Comparison of ENCODE assay signal across 14 mouse cellular contexts in the genomic region with DNA sequence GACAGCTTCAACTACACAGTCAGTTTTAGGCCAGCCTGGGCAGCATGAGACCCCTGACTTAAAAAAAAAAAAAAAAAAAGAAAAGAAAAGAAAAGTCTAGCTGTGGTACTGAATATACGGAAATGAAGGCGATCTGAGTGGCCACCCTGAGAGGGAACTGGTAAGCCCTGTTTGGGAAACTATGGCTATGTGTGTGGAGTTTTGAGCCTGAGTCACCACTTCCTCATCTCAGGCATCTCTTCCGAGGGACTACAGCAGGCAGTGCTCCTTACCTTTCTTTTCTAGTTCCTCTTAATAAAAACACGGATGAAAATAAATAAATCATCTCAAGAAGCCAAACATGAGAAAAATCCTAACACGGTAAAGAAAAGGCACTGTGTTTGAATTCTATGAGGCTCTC.
"Had no signal": no experiment of that assay in that cellular context is flagged by ENCODE, and none has a peak within 500 bp of the region (broad histone marks: within the 10 kb centered on the region; RNA-seq: fewer than 3 reads in every experiment).

No protein-coding gene starts in this region.

- ATAC-seq: liver, postnatal 0 days; lung, postnatal 0 days; midbrain, embryonic 13.5 days; midbrain, embryonic 15.5 days had no signal

- DNase-seq: liver, embryonic 13.5 days; liver, postnatal 0 days; lung, adult 2 months; lung, postnatal 14 days; lung, postnatal 36 days; right cerebral cortex, postnatal 25 days; right cerebral cortex, postnatal 4 days; spleen, adult 18-20 months; thymus, adult 18-20 months; thymus, postnatal 14 days; thymus, postnatal 36 days had no signal
